9 mouse cellular contexts compared by ENCODE assay signal in the genomic region with DNA sequence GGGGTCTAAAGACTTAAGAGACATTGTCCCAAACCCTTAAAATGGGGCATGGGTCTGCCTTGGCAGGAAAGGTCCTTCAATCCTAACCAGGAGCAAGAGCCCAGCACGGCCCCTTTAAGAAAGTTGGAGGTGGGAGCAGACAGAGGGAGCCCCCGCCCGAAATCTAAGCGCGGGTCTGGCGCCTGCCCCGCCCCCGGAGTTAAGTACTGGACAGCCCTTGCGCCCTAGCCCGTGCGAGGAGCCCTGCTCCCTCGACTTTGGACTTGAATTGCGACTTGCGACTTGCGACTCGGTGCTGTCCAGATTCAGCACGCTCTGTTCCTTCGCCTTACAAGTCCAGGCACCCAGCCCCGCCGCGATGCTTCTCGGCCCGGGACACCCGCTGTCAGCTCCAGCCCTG. TPM values are rescaled to one million over a fixed set of nuclear protein-coding genes. Genes with fewer than 3 reads are reported as not detected.
DNase-seq lines count a peak whose midpoint lies in the region; ATAC-seq and TF ChIP-seq lines count a peak whose summit lies in the region.
"Had no signal": no experiment of that assay in that cellular context is flagged by ENCODE, and none has a peak within 500 bp of the region (broad histone marks: within the 10 kb centered on the region; RNA-seq: fewer than 3 reads in every experiment).

Cspg4 (plus strand) TSS at position 202 of the 400 bp plus-strand sequence.

- peak; percentile 49; the same call in 1 of the 2 replicates for ATAC-seq in intestine, postnatal 0 days
- ATAC-seq in limb, embryonic 13.5 days (ENCODE audit: low FRiP score, low read depth): peak; percentile 69
- ATAC-seq in midbrain, postnatal 0 days (ENCODE audit: low FRiP score): no peak
- ATAC-seq in CD4-positive, CD25-positive, alpha-beta regulatory T cell, adult 4 months: no peak

- H3K4me2 ChIP-seq in intestine, postnatal 0 days (replicated peaks; ENCODE audit: low read depth): peak within 1 kb of the TSS; percentile 60
- H3K4me2 ChIP-seq in limb, embryonic 13.5 days (replicated peaks): peak within 1 kb of the TSS; percentile 77
- peak within 1 kb of the TSS; percentile 44 for H3K4me2 ChIP-seq in midbrain, postnatal 0 days (ENCODE audit: low read depth, low read length, poor library complexity, severe bottlenecking)

- H3K27me3 ChIP-seq in intestine, postnatal 0 days (replicated peaks; ENCODE audit: control insufficient read depth, insufficient read depth, low read length): no peaks in the 10 kb centered on the region
- H3K27me3 ChIP-seq in limb, embryonic 13.5 days: no peaks in the 10 kb centered on the region
- H3K27me3 ChIP-seq in midbrain, postnatal 0 days (ENCODE audit: insufficient read depth, low read length): peaks cover 7% of the 10 kb centered on the region

- H3K9me3 ChIP-seq in intestine, postnatal 0 days (ENCODE audit: control insufficient read depth): no peaks in the 10 kb centered on the region
- no peaks in the 10 kb centered on the region for H3K9me3 ChIP-seq in limb, embryonic 13.5 days
- no peaks in the 10 kb centered on the region for H3K9me3 ChIP-seq in midbrain, postnatal 0 days (ENCODE audit: low read length)

- no peaks in the 10 kb centered on the region for H3K36me3 ChIP-seq in intestine, postnatal 0 days (ENCODE audit: control insufficient read depth, insufficient read depth)
- peaks cover 3% of the 10 kb centered on the region; the same call in 1 of the 2 replicates for H3K36me3 ChIP-seq in limb, embryonic 13.5 days
- no peaks in the 10 kb centered on the region for H3K36me3 ChIP-seq in midbrain, postnatal 0 days (ENCODE audit: insufficient read depth, low read length)

- peak; percentile 61 for DNase-seq in urinary bladder, postnatal 14 days (ENCODE audit: low spot score)
- no peak for DNase-seq in urinary bladder, adult 18-20 months (ENCODE audit: low spot score in 2 of 2)
- DNase-seq in heart, adult 18-20 months: peak; percentile 77 to 79
- peak; percentile 48 for DNase-seq in midbrain, postnatal 0 days (ENCODE audit: low spot score)
- no peak for DNase-seq in spleen, postnatal 14 days (ENCODE audit: low spot score in 2 of 2)

- 2% methylated on average over 24 of the region's 24 CpGs for WGBS in intestine, postnatal 0 days
- WGBS in limb, embryonic 13.5 days: 1% methylated on average over 24 of the region's 24 CpGs
- 5% methylated on average over 24 of the region's 24 CpGs for WGBS in midbrain, postnatal 0 days

- peak within 1 kb of the TSS; percentile 7; the same call in 1 of the 2 replicates for H3K27ac ChIP-seq in intestine, postnatal 0 days (ENCODE audit: low read depth, low read length)
- H3K27ac ChIP-seq in limb, embryonic 13.5 days: peak within 1 kb of the TSS; percentile 85
- H3K27ac ChIP-seq in midbrain, postnatal 0 days (ENCODE audit: low read depth, low read length): no peak within 1 kb of the TSS

- peaks cover 8% of the 10 kb centered on the region; the same call in 1 of the 2 replicates for H3K4me1 ChIP-seq in intestine, postnatal 0 days (replicated peaks; ENCODE audit: control insufficient read depth, insufficient read depth, low read length)
- peaks cover 77% of the 10 kb centered on the region for H3K4me1 ChIP-seq in limb, embryonic 13.5 days
- H3K4me1 ChIP-seq in midbrain, postnatal 0 days (ENCODE audit: insufficient read depth, low read length): no peaks in the 10 kb centered on the region

- no peak for TF ChIP-seq CTCF in intestine, postnatal 0 days (IDR thresholded peaks at IDR 0.05; ENCODE audit: low read depth)
- no peak for TF ChIP-seq CTCF in midbrain, postnatal 0 days (IDR thresholded peaks at IDR 0.05)

- peak within 1 kb of the TSS; percentile 46 for H3K4me3 ChIP-seq in intestine, postnatal 0 days (ENCODE audit: low read depth, low read length)
- H3K4me3 ChIP-seq in limb, embryonic 13.5 days: peak within 1 kb of the TSS; percentile 62
- H3K4me3 ChIP-seq in midbrain, postnatal 0 days (ENCODE audit: low read depth, low read length): peak within 1 kb of the TSS; percentile 25

- H3K9ac ChIP-seq in intestine, postnatal 0 days (ENCODE audit: low read depth, low read length): peak within 1 kb of the TSS; percentile 38
- H3K9ac ChIP-seq in limb, embryonic 13.5 days: peak within 1 kb of the TSS; percentile 85
- 0 out of 2 replicates have a peak within 1 kb of the TSS, but pooled peaks have one; percentile 13 for H3K9ac ChIP-seq in midbrain, postnatal 0 days (replicated peaks; ENCODE audit: low read length, poor library complexity, severe bottlenecking)

RNA-seq across cellular contexts. Expression of gene Cspg4, which starts in this region (rescaled TPM):
- total RNA-seq in heart, adult 18-20 months (2021): 10 to 100 TPM in 1 of 2 experiments, 1 to 10 TPM in 1; 9.9 to 11.5 TPM
- polyA plus RNA-seq in intestine, postnatal 0 days (2015; fragmentation: Nextera tagmentation; extraction: Ambion mirVana): 8.2 and 8.5 TPM in 2 replicates
- polyA plus RNA-seq in limb, embryonic 13.5 days (2015; fragmentation: Nextera tagmentation; extraction: Ambion mirVana): 38.3 and 41.1 TPM in 2 replicates
- total RNA-seq in midbrain, postnatal 0 days (2014; rRNA removed): 31.6 and 37.3 TPM in 2 replicates
- 7.5 and 8.7 TPM in 2 replicates for polyA plus RNA-seq in midbrain, postnatal 0 days (2015; fragmentation: Nextera tagmentation; extraction: Ambion mirVana)
- not detected for polyA plus RNA-seq in CD4-positive, CD25-positive, alpha-beta regulatory T cell, adult 4 months (2017; shearing (Covaris generic))
- total RNA-seq: hematopoietic stem cell, adult 5-6 weeks had no signal

Comparison
In these comparisons a context has a peak if more than half of its experiments do, and no peak if none do; other contexts are left out.
1. DNase-seq: peak in urinary bladder, postnatal 14 days (single experiment), heart, adult 18-20 months (2 of 2) and midbrain, postnatal 0 days (single experiment); none in urinary bladder, adult 18-20 months (0 of 2) and spleen, postnatal 14 days (0 of 2).
2. ATAC-seq: peak in intestine, postnatal 0 days (single experiment) and limb, embryonic 13.5 days (single experiment); none in midbrain, postnatal 0 days (single experiment) and CD4-positive, CD25-positive, alpha-beta regulatory T cell, adult 4 months (single experiment).
3. H3K9ac ChIP-seq: peak in every context shown above with its lines; median percentile 85 in limb, embryonic 13.5 days; 38 in intestine, postnatal 0 days; 13 in midbrain, postnatal 0 days.
4. Peak in every context shown above with its lines, with median percentiles within 50 percentile points of each other: H3K4me2 ChIP-seq and H3K4me3 ChIP-seq.